Mouse (Mus musculus) heart, postnatal 14 days (tissue): ENCODE data around the gene Hlx. TPM values are rescaled to one million over a fixed set of nuclear protein-coding genes. Genes with fewer than 3 reads are reported as not detected.
A peak's percentile ranks its signal among the peaks of the same experiment; 100 is the strongest.

Source experiments
- DNase-seq, 2 experiments: peaks; one replicate each; pipeline ENCODE4 v3.0.0; 2021 to 2022
- intact Hi-C: fragments of 180-260 bp; cut with DNase I; formaldehyde crosslinking; loops from one replicate; pipeline ENCODE4 v1.15.1; 2025
- total RNA-seq, 2 experiments: library from RNA; stranded (reverse); gene quantifications; 2 replicates each; pipeline ENCODE4 v1.2.3; 2021

Hlx gene
- total RNA-seq, 2 experiments from 2014 or later, result 17.7 to 23.1 TPM

- DNase-seq, result peak; percentile 45 to 51
- intact Hi-C loops, result no loop called here
Measured at GRCm38 (mm10) chr1:184734067-184734830, 1.8 kb upstream of the Hlx start.

GRCm38 (mm10) chr1:184733300-184734066 is 1.1 kb upstream of the Hlx start:
- no peak for DNase-seq
- intact Hi-C loops, result no loop called here

GRCm38 (mm10) chr1:184731644-184732545 is 524 bp downstream of the Hlx start:
- DNase-seq, result peak; percentile 74
- intact Hi-C loops, result no loop called here

- intact Hi-C loops, result no loop called here
- DNase-seq, result no peak
Measured at GRCm38 (mm10) chr1:184731091-184731640, 1.3 kb downstream of the Hlx start.

GRCm38 (mm10) chr1:184730453-184731013 is 1.9 kb downstream of the Hlx start:
- intact Hi-C loops, result no loop called here
- DNase-seq, result no peak

- intact Hi-C loops, result no loop called here
- no peak for DNase-seq
Measured at GRCm38 (mm10) chr1:184729357-184730140, 2.9 kb downstream of the Hlx start.

GRCm38 (mm10) chr1:184728561-184729115 is 3.8 kb downstream of the Hlx start:
- intact Hi-C loops, result no loop called here
- no peak for DNase-seq

- intact Hi-C loops, result no loop called here
- DNase-seq, result no peak
Measured at GRCm38 (mm10) chr1:184727401-184728265, 4.8 kb downstream of the Hlx start.

- DNase-seq, result no peak
- intact Hi-C loops, result no loop called here
Measured at GRCm38 (mm10) chr1:184726576-184727300, 5.7 kb downstream of the Hlx start.

- DNase-seq, result no peak
- intact Hi-C loops, result no loop called here
Measured at GRCm38 (mm10) chr1:184725318-184725790, 7.1 kb downstream of the Hlx start.

GRCm38 (mm10) chr1:184724551-184725317 is 7.7 kb downstream of the Hlx start:
- intact Hi-C loops, result no loop called here
- DNase-seq, result no peak

GRCm38 (mm10) chr1:184723899-184724298 is 8.5 kb downstream of the Hlx start:
- intact Hi-C loops, result no loop called here
- DNase-seq, result no peak

- no peak for DNase-seq
- intact Hi-C loops, result no loop called here
Measured at GRCm38 (mm10) chr1:184721121-184721520, 11.3 kb downstream of the Hlx start.

GRCm38 (mm10) chr1:184720162-184721025 is 12.0 kb downstream of the Hlx start:
- no peak for DNase-seq
- intact Hi-C loops, result no loop called here

- intact Hi-C loops, result no loop called here
- no peak for DNase-seq
Measured at GRCm38 (mm10) chr1:184718261-184719120, 13.9 kb downstream of the Hlx start.
